Mouse (Mus musculus) CH12.LX (cell line): Measurements from ENCODE around the gene Ap4e1.

Experiments
- CTCF ChIP-seq, 2 experiments: IDR thresholded peaks in 1 of 2; conservative IDR thresholded peaks in 1 of 2; 2 replicates each; pipeline ENCODE4 v1.5.1; 2011 to 2012; ENCODE audit warnings: low read depth in 2 of 2, low read length in 2 of 2, improper control_type of control experiment in 1 of 2, inconsistent platforms in 1 of 2, mild to moderate bottlenecking in 1 of 2, moderate library complexity in 1 of 2
- EP300 ChIP-seq: IDR thresholded peaks from 2 replicates; pipeline ENCODE4 v1.6.1; 2011; ENCODE audit warnings: low read length, improper control_type of control experiment
- MAX ChIP-seq: IDR thresholded peaks from 2 replicates; pipeline ENCODE4 v1.6.1; 2011; ENCODE audit warnings: low read length, improper control_type of control experiment
- MAZ ChIP-seq: IDR thresholded peaks from 2 replicates; pipeline ENCODE4 v1.6.1; 2012; ENCODE audit warnings: low read depth, mild to moderate bottlenecking, inconsistent platforms, low read length, improper control_type of control experiment, moderate library complexity
- MXI1 ChIP-seq: IDR thresholded peaks from 2 replicates; pipeline ENCODE4 v1.6.1; 2011; ENCODE audit warnings: mild to moderate bottlenecking, low read depth, low read length, improper control_type of control experiment
- POLR2A ChIP-seq: IDR thresholded peaks from 2 replicates; pipeline ENCODE4 v1.6.1; 2011; ENCODE audit warnings: low read depth, mild to moderate bottlenecking, improper control_type of control experiment, low read length
- ZC3H11A ChIP-seq: IDR thresholded peaks from 2 replicates; pipeline ENCODE4 v1.6.1; 2012; ENCODE audit warnings: low read depth, mild to moderate bottlenecking, inconsistent platforms, low read length, improper control_type of control experiment

DNA sequence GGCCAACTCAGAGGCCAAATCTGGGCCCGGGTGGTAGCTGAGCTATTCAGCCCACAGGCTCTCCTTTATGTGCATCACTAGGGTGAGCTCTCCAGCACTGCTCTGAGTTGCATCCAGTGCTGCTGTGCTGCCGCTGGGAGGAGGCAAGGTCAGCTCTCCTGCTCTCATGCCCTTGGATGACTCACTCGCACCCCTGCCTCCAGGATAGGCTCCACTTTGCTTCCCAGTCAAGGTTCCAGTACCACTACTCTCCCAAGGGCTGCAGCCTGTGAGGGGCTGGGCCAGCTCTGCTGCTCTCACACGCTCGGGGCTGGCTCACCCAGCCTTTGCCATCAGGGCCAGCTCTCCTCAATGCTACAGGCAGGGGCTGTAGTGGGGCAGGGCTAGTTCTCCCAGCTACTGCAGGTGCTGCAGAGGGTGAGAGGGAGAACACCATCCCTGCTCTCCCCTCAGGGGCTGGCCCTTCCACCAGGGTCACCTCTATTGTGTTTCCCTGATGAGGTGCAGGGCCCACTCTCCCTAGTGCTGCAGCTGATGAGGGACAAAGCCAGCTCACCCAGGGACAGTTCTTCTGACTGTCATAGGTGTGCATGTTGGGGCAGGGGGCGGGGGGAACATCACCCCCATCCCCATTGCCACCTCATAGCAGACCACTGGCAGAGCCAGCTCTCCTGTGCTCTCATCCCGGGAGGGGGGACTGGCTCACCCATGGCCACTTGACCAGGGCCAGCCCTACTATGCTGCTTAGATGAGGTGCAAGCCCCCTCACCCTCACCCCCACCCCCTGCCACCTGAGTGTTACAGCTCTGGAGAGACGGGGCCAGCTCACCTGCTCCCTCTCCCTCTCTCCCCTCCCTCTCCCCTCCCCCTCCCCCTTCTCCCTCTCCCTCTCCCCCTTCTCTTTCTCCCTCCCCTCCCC is 7.9 kb upstream of the Ap4e1 start:
- TF ChIP-seq MAX = no peak
- no peak for TF ChIP-seq POLR2A
- TF ChIP-seq ZC3H11A = no peak
- no peak for TF ChIP-seq CTCF (conservative IDR thresholded peaks at IDR 0.05 in 1 of 2, IDR thresholded peaks at IDR 0.05 in 1 of 2; ENCODE audit: low read depth in 2 of 2, low read length in 2 of 2)
- no peak for TF ChIP-seq EP300
- TF ChIP-seq MAZ = no peak
- TF ChIP-seq MXI1 = no peak
